19 mouse cellular contexts compared by ENCODE assay signal in the genomic region with DNA sequence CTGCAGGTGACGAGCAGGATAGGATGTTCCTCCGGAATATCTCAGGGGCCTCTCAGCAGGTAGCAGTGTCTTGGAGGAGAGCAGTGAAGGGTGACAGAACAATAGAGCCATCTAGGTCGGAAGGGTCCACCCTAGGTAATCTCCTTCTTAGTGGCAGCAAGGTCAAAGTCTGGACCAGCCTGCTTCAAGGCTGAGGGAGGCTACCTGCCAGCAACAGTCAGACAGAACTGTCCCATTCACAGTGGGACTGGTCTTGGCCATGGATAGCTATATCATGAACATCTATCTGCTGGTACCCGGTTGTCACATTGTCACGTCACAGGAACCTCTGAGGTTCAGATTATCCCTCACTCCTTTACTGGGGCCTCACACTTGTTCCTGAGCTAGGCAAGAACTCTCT.
"Had no signal": no experiment of that assay in that cellular context is flagged by ENCODE, and none has a peak within 500 bp of the region (broad histone marks: within the 10 kb centered on the region; RNA-seq: fewer than 3 reads in every experiment).

No protein-coding gene starts in this region.

- DNase-seq: lung, adult 18-20 months; lung, embryonic 14.5 days; lung, postnatal 10 days; lung, postnatal 4 days; midbrain, embryonic 14.5 days; retina, postnatal 1 day; right cerebral cortex, adult 18-20 months; right cerebral cortex, postnatal 25 days; right cerebral cortex, postnatal 4 days; spleen, adult 18-20 months; thymus, adult 2 months; thymus, postnatal 25 days; thymus, postnatal 4 days had no signal

- H3K9ac ChIP-seq: lung, embryonic 14.5 days; midbrain, embryonic 12.5 days; neural tube, embryonic 13.5 days; neural tube, embryonic 15.5 days had no signal

- H3K4me1 ChIP-seq: midbrain, embryonic 10.5 days; midbrain, embryonic 12.5 days; neural tube, embryonic 13.5 days; neural tube, embryonic 15.5 days had no signal

- H3K4me3 ChIP-seq: midbrain, embryonic 10.5 days; midbrain, embryonic 12.5 days; myocyte; neural tube, embryonic 13.5 days; neural tube, embryonic 15.5 days had no signal

- H3K27me3 ChIP-seq: midbrain, embryonic 12.5 days; neural tube, embryonic 13.5 days; neural tube, embryonic 15.5 days had no signal

- H3K27ac ChIP-seq: midbrain, embryonic 10.5 days; midbrain, embryonic 12.5 days; neural tube, embryonic 13.5 days; neural tube, embryonic 15.5 days had no signal

- H3K36me3 ChIP-seq: midbrain, embryonic 10.5 days; midbrain, embryonic 12.5 days; neural tube, embryonic 13.5 days; neural tube, embryonic 15.5 days had no signal

- ATAC-seq: midbrain, embryonic 16.5 days had no signal

- H3K9me3 ChIP-seq: midbrain, embryonic 10.5 days; midbrain, embryonic 12.5 days; neural tube, embryonic 13.5 days; neural tube, embryonic 15.5 days had no signal

- H3K4me2 ChIP-seq: lung, embryonic 14.5 days; midbrain, embryonic 12.5 days; neural tube, embryonic 13.5 days; neural tube, embryonic 15.5 days had no signal
